Mouse (Mus musculus) heart, postnatal 25 days (tissue): ENCODE measurements around the gene Timmdc1. TPM values are rescaled to one million over a fixed set of nuclear protein-coding genes. Genes with fewer than 3 reads are reported as not detected.
"Not testable (repeated sequence)": the region's sequence is repeated elsewhere in the genome, so short reads cannot be mapped to it uniquely, and the experiment has no call there.

Experiments used
- DNase-seq: peaks from one replicate; pipeline ENCODE4 v3.0.0; 2022; ENCODE audit warnings: low spot score
- intact Hi-C: fragments of 180-260 bp; cut with DNase I; formaldehyde crosslinking; loops from one replicate; pipeline ENCODE4 v1.15.1; 2025
- total RNA-seq, 2 experiments: library from RNA; stranded (reverse); gene quantifications; 2 replicates each; pipeline ENCODE4 v1.2.3; 2021

The Timmdc1 gene
- total RNA-seq, 2 experiments from 2014 or later: 70.7 to 75.8 TPM

DNA sequence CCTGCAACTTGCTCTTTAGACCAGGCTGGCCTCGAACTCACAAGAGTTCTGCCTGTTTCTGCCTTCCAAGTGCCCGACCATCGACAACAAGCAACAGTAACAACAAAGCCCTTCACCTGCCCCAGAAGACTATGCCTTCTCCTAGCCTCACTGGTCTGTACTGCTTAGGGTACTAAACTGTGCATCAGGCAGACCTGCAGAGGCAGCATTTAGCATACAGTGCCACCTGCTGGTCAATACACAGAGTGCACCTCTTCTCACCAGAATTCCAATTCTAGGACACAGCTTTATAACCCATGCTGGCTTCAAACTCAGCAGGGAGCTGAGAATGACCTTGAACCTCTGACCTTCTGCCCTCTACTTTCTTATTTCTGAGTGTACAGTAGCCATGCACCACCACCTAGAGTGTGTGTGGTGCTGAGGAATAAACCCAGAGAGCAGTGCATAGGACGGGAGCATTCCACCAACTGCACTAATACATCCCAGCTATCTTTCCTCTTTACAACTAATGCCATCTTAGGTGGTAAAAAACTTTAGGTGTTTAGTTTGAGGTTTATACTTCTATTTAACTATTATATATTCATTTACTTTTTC is 16.3 kb downstream of the Timmdc1 start:
- intact Hi-C loops: loop anchor here (1.0 to 10.0 kb wide), 3 partner anchors 161 to 531 kb away; no protein-coding TSS in a partner anchor
- DNase-seq: no peak

DNA sequence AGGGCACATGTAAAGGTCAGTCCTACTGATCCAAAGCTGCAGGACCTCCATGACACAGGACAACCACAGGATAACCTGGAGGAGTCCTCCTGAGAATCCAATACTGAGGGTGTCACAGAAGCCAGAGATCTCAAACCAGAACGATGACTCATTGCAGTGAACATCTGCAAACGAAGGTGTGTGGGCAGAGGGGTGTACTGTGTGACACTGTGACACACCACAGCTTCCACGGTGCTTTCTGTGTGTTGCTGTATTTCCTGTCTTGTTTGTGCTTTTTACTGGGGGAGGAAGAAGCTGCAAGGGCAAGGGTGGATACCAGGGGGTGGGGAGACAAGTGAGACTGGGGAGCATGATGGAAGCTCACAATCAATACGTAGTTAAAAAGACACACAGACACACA is 18.9 kb downstream of the Timmdc1 start:
- intact Hi-C loops: loop anchor here (10.0 kb wide), 1 partner anchor 529 kb away; no protein-coding TSS in a partner anchor
- DNase-seq: no peak

DNA sequence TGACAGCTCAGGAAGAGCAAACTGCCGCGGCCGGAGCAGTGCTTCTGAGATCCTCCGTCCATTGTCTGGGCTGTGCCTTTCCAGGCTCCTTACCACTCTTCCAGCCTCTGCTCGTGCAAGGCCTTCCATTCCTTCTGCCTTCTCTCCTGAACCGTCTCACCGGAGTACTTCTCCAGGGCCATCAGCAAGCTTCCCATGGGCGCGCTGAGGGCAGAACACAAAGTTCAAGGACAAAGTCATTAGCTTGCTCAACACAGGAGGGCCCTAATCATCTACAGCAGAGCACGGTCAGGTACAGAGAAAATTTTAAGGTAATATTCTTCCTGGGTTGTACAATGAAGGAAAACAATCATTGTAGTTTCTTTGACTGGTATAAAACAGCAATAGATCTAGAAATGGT is 20.0 kb downstream of the Timmdc1 start:
- intact Hi-C loops: loop anchor here (10.0 kb wide), 1 partner anchor 528 kb away; no protein-coding TSS in a partner anchor
- no peak for DNase-seq

DNA sequence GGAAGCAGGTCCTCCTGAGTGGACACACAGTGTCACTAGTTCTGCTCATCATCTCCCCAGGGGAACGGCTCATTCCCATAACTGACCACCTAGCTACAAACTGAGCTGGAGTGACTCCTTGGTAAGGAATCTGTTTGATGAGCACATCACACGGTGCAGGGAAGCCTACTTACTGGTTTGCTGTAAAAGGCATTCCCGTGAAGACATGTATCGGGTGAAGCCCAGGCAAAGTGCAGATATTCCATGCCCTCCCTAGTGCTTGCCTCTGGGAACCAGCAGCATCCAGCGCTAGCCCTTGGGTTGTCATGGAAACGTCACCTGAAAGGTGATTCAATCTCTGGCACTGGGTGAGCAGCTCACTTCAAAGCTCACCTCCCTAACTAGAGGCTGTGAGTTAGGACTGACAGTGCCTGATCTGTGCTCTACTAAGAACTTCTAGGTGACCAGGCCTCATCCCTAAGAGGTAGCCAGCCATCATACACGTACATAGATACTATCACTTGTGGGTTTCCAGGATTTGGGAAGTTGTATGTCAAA is 25.8 kb downstream of the Timmdc1 start:
- no peak for DNase-seq
- intact Hi-C loops: no loop called here

DNA sequence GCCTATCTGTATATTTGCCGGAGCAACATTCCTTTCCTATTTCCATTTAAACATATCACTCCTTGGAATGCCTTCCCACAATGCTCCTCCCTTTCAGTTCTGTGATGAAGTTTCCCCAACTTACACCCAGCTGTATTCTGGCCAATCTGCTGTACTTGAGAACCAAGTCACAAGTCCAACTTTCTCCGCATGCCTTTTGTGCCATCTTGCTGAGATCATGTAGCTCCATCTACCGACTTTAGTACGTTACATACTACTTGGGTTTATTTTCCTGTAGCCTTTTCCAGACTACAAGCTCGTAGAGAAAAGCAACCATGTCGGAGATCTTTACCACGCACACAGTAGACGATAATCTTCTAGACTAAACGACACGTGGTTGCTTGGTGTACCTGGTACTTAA is 28.6 kb downstream of the Timmdc1 start:
- intact Hi-C loops: no loop called here
- DNase-seq: no peak

DNA sequence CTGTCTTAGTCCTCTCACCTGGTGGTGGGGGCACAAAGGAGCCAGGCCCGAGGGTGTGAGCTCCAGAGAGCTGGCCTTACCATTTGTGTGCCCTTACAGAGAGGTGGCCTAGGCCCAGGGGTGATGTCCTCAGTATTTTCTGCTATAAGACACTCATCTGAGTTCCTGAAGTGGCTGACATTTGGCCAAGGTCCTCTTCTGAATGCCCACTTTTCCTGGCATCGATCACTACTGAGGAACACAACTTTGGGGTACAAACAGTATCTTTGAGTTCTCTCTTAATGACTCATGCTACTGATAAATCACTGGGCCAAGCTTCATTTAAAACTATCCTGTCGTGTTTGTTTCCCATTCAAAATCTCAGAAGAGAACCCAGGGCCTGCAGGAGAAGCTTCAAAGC is 29.9 kb downstream of the Timmdc1 start:
- intact Hi-C loops: no loop called here
- no peak for DNase-seq

DNA sequence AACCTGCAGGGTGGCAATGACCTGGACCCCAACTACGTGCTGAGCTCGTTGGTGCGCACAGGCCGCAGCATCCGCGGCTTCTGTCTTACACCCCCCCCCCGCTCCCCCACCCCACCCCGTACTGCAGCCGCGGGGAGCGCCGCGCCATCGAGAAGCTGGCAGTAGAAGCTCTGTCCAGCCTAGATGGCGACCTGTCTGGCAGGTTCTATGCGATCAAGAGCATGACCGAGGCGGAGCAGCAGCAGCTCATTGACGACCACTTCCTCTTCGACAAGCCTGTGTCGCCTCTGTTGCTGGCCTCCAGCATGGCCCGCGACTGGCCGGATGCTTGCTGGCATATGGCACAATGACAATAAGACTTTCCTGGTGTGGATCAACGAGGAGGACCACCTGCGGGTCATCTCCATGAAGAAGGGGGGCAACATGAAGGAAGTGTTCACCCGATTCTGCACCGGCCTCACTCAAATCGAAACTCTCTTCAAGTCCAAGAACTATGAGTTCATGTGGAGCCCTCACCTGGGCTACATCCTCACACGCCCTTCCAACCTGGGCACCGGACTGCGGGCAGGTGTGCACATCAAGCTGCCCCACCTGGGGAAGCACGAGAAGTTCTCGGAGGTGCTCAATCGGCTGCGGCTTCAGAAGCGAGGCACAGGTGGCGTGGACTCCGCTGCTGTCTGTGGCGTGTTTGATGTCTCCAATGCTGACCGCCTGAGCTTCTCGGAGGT is 38.7 kb downstream of the Timmdc1 start:
- intact Hi-C loops: loop anchor here (2.0 to 5.0 kb wide), 2 partner anchors 86 to 139 kb away; no protein-coding TSS in a partner anchor
- DNase-seq: no peak

DNA sequence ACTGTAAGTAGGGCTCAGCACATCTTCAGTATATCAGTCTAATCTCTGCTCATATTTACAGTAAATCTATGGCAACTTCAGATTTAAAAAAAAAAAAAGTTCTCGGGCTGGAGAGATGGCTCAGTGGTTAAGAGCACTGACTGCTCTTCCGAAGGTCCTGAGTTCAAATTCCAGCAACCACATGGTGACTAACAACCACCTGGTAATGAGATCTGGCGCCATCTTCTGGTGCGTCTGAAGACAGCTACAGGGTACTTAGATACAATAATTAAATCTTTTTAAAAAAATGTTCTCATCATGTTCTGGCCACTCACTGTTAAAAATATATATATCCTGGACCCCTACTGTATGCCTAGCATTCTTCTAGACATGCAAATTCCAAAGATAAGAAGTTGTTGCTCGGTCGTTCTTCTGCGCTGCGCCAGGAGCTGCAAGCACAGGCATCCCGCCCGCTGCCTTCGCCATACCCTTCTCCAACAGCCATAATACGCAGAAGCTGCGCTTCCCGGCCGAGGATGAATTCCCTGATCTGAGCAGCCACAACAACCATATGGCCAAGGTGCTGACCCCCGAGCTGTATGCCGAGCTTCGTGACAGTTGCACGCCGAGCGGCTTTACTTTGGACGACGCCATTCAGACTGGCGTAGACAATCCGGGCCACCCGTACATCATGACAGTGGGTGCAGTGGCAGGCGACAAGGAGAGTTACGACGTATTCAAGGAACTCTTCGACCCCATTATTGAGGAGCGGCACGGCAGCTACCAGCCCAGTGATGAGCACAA is 39.5 kb downstream of the Timmdc1 start:
- DNase-seq: no peak
- intact Hi-C loops: loop anchor here (2.0 to 5.0 kb wide), 2 partner anchors 86 to 138 kb away; no protein-coding TSS in a partner anchor

DNA sequence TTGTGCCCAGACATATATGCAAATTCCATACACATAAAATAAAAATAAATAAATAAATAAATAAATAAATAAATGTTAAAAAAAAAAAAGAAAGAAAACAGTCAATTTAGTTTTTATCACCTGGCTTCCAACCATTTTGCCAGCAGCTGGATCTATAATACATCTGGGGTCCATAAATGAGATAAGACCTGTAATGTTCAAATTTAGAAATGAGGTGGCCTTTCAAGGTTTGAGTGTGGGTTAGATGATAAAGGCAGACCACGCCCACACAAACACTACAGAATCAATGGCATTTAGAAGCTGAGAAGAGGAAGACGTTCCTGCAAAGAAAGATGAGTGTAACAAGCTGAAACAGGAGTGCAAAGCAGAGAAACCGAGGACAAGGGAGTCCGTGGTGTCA is 41.1 kb downstream of the Timmdc1 start:
- intact Hi-C loops: loop anchor here (5.0 kb wide), 1 partner anchor 84 kb away; no protein-coding TSS in a partner anchor
- DNase-seq: no peak

DNA sequence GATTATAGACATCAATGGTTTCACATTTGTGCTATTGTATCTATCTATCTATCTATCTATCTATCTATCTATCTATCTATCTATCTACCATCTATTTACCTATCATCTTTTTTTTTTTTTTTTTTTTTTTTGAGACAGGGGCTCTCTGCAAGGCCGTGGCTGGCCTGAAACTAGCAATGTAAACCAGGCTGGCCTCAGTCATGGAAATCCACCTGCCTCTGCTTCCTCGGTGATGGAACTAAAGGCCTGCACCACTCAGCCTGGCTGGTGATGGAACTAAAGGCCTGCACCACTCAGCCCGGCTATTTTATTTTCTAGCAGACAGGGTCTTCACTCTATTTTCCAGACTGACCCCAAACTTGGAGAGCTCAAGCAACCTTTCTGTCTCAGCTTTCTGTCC is 44.2 kb downstream of the Timmdc1 start:
- intact Hi-C loops: no loop called here
- no peak for DNase-seq

DNA sequence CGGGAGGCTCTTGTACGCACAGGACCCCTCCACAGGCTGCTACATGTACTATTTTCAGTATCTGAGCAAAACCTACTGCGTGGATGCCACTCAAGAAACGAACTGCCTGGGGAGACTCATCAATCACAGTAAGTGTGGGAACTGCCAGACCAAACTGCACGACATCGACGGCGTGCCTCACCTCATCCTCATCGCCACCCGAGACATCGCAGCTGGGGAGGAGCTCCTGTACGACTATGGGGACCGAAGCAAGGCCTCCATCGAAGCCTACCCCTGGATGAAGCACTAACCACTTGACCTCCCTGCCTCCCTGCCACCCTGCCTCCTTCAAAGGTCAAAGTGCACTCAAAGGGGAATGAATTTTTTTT is 45.2 kb downstream of the Timmdc1 start:
- DNase-seq, intact Hi-C loops: not testable (repeated sequence)

DNA sequence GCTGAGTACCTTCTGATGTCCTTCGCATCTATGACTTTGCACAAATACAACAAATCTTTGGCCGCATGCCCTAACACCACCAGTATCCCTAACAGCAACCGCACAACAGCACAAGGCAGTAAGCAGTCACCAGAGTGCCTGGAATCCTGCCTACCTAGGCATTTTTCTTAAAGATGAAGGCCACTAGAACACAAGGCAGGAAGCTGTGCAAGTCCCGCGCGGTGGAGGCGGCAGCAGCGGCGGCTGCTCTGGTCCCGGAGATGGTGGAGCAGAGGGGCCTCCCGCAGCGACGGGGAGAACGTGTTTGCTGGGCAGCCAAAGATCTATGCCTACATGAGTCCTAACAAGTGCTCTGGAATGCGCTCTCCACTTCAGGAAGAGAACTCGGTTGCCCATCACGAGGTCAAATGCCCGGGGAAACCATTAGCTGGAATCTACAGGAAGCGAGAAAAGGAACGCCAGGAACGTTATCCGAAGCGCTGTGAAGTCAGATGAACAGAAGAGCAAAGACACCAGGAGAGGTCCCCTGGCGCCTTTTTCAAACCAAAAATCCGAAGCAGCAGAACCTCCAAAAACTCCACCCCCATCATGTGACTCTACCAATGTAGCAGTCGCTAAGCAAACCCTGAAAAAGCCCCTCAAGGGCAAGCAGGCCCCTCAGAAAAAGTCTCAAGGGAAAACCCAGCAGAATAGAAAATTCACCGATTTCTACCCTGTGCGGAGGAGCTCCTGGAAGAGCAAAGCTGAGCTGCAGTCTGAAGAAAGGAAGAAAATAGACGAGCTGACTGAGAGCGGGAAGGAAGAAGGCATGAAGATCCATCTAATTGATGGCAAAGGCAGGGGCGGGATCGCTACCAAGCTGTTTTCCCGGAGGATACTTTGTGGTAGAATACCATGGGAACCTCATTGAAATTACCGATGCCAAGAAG is 45.9 kb downstream of the Timmdc1 start:
- intact Hi-C loops: no loop called here
- no peak for DNase-seq

DNA sequence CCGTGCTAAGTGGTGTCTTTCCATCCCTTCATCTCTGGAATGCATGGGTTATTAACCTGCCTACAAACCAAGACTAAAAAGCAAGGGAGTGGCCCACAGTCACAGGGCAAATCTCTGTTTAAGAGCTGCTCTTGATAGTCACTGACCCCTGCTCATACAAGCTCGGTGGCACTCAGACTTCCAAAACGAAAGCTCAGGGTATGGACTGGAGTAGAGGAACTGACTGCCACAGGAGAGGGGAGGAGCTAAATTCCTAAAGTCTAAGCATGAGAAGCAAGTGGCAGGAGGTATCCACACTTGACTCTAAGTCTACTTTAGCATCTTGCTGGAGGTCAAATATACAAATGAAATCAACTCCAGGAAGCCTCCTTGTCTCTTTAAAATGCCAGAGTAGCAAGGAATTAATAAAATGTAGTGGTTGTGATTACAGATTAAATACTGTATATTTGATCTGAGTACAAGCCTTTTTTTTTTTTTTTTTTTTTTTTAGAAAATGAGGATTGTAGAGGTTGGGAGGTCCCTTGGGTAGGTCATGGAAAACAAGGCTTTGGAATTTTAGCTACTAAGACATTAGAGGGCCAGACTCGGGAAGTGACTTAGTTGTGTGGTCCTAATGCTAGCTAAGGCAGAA is 46.7 kb downstream of the Timmdc1 start:
- no peak for DNase-seq
- intact Hi-C loops: loop anchor here (2.0 kb wide), 1 partner anchor 21 kb away; the partner anchor contains the start of gene Cd80

DNA sequence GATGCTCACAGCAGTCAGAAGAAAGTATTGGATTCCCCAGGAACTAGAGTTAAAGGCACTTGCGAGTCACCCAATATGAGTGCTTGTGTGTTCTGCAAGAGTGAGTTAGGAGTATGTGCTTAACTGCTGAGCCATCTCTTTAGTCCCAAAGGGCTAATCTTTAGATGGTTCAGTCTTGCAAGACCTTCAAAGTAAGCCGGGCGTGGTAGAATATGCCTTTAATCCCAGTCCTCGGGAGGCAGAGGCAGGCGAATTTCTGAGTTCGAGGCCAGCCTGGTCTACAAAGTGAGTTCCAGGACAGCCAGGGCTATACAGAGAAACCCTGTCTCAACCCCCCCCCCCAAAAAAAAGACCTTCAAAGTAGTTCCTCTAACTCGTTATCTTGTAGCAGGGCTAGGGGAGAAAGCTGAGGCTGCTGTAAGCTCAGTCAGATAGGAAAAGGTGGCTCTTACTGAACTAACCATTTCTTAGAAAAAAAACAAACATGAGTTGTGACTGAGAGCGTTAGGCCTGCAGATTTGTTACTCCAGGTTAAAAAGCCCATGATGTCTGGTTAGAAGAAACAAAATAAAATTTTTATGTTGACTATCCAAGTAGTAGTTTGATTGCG is 47.7 kb downstream of the Timmdc1 start:
- intact Hi-C loops: loop anchor here (2.0 kb wide), 1 partner anchor 20 kb away; the partner anchor contains the start of gene Cd80
- no peak for DNase-seq

DNA sequence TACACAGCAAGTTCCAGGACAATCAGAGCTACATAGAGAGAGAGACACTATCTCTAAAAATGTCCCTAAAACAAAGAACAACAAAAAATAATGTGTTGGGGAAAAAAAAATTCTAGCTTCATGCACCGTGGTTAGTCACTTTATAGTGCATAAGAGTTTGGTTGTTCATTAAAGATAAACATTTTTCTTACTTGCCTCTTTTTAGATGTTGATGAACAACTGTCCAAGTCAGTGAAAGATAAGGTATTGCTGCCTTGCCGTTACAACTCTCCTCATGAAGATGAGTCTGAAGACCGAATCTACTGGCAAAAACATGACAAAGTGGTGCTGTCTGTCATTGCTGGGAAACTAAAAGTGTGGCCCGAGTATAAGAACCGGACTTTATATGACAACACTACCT is 48.8 kb downstream of the Timmdc1 start:
- intact Hi-C loops: loop anchor here (2.0 kb wide), 1 partner anchor 19 kb away; the partner anchor contains the start of gene Cd80
- no peak for DNase-seq

DNA sequence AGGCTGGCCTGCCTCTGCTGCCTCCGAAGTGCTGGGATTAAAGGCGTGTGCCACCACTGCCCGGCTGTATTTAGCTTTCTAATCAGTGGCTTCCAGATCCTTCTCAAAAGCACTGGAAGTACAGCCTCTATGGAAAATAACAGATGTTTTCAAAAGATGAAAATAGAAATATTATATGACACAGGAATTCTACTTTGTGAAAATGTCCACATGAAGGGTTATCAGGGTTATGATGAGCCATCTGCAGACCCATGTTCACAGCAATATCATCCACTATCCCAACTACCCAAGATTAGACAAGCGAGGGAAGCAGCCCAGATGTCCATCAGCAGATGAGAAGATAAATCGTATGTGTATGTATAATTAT is 50.0 kb downstream of the Timmdc1 start:
- intact Hi-C loops: no loop called here
- no peak for DNase-seq

DNA sequence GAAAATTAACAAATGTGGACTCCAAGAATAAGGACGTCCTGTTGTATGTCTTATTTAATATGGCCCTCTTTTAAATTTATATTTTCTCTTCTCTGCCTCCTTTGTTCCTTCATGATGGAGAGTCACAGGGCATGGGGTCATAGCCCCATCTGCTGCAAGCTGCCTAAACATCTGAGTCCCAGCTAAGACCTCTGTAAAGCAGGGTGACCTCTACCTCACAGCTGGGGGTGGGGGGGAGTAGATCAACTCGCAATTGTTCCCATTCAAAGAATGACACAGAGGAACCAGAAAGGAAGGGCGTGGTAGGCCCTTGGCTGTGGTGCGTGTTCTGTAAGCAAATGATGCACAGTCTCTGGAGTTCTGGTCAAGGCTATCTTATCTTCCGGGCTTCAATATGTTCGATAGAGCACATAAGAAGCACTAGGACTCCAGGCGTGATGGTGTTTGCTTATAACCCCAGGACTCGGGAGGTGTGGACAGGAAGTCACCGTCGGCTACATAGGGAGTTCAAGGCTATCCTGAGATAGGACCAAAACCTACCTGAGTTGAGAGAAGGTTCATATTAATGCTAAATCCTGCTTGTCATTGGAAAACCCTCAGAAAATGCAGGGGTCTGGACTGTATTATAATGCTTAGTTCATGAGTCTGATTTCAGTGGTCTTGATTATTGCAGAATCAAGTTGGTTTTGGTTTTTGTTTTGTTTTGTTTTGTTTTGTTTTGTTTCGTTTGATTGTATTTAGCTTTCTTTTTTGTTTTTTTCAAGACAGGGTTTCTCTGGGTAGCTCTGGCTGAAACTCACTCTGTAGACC is 50.6 kb downstream of the Timmdc1 start:
- DNase-seq: no peak
- intact Hi-C loops: no loop called here

DNA sequence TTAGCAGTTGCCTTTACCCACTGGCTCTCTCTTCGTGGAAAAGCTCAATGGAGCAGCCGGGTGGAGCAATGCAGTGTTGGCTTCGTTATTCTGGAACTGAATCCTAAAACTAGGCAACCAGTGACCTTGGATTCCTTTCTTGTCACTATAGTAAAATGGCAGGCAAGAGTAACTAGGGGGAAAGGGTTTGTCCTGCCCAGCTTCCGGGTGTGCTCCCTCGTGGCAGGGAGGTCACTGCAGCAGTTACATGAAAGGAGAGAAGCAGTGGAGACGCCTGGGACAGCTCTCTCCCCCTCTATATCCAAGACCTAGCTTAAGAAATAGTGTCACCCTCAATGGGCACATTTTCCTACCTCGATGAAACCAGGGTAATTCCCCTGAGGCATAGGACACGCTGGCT is 53.0 kb downstream of the Timmdc1 start:
- intact Hi-C loops: no loop called here
- no peak for DNase-seq
